Mouse (Mus musculus) C3H10T1/2 (cell line): ENCODE data around the gene Pdlim5. TPM values are rescaled to one million over a fixed set of nuclear protein-coding genes. Genes with fewer than 3 reads are reported as not detected.

Source experiments
- polyA plus RNA-seq, 2 experiments: library from polyadenylated mRNA; unstranded; fragments of >200 nt; fragmentation: generic; extraction: Trizol; gene quantifications; one replicate each; pipeline ENCODE4 v1.2.1; 2012; ENCODE audit warnings: missing spikeins in 2 of 2

Gene Pdlim5
- polyA plus RNA-seq: 10 to 100 TPM in 1 of 2 experiments, 1 to 10 TPM in 1; 1.2 to 12.0 TPM

DNA sequence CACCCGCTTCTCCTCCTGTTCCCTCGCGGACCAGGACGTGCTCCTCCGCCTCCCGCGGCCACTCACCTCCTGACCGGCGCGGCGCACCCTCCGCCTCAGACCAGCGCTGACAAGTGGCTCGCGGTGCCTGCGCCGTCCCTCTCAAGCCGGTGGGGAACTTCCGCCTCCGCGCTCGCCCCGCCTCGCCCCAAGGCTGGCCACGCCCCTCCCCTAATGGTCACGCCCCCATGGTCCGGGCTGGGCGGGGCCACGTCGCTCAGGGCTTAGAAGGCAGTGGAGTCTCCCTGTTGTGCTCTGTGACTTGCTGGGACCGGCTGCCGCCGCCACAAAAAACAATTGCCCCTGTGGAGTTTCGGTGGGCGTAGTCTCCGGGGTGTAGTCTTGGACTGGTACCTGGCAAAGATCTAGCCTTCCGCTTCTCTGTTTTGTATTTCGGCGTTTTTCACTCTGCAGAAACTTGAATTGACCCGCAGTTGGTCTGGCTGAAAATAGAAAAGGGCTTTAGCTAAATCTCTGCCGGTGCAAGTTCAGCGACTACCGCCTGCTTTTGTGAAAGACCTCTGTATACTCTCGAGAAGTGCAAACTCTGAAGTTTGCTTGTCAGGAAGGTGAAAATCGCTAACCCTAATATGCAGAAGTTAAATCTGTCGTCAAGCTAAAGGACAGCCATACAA lies at the start of gene Pdlim5:
Pdlim5 (minus strand) TSS at position 177 of the 674 bp plus-strand sequence.

Other genes with a start within 250 kb of the Pdlim5 start
- under 1 TPM in 1 of 2 experiments, not detected in 1; 0.06 TPM for gene Bmpr1b, start 226.3 kb downstream of the Pdlim5 start, polyA plus RNA-seq
- gene Gbp5, start 98.3 kb upstream of the Pdlim5 start, polyA plus RNA-seq: under 1 TPM in 1 of 2 experiments, not detected in 1; 0.24 TPM
- under 1 TPM; 0.01 to 0.55 TPM for gene Gbp7, start 134.6 kb upstream of the Pdlim5 start, polyA plus RNA-seq
- gene Gbp3, start 164.3 kb upstream of the Pdlim5 start, polyA plus RNA-seq: 1 to 10 TPM in 1 of 2 experiments, under 1 TPM in 1; 0.02 to 2.6 TPM
- gene Gbp2b, start 199.2 kb upstream of the Pdlim5 start, polyA plus RNA-seq: 1 to 10 TPM in 1 of 2 experiments, under 1 TPM in 1; 0.07 to 3.7 TPM
- gene Gbp2, start 224.9 kb upstream of the Pdlim5 start, polyA plus RNA-seq: 10 to 100 TPM in 1 of 2 experiments, under 1 TPM in 1; 0.53 to 16.0 TPM